Mouse (Mus musculus): ENCODE data around the gene Ccp110.

The Ccp110 gene

DNA sequence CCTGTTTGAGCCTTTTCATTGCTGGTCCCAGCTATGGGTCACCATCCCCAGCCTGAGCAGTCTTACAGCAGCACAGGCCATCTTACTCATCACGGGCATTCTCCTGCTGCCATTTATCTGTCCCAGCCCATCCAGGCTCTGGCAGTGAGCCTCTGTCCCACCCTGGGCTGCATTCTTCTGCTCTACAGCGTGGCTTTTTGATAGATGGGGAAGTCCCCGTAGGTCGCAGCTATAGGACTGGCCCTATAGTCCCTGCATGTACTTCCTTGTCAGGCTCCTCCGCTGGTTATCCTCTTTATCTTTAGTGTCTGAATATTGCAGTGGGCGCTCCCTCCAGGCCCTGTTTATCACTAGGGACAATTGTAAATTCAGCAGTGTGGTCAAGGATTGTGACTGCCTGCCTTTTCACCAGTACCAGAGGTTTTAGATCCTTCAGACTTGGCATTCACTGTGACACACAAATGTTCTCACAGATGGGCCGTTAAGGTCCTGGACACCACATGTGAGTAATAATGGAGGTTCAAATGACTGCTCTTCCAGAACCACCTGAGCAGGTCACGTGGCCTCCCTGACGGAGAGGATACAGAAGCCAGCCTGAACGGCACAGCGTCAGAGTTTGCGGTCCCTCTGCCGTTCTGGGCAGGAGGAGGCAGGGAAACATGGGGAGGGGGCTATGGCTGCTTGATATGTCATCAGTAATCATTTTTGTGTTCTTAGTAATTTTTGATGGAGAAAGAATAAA is 16.7 kb downstream of the Ccp110 start:
- no peak for DNase-seq

DNA sequence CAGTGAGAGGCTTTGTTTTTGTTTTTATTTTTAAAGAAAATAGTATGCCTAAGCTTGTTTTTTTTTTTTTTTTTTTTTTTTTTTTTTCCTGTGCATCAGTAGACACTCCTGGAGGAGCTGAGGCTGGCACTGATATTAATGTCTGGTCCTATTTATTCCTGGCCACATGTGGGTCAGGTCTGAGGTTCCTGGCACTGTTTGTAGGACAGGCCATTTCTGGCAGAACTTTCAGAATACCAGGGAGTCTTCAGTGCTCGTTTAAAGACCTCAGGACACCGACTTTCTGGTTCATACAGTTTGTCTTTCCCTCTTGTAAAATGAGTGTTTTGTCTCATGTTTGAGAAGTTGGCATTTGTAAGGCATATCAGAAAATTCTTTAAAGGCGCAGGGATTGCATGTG is 19.4 kb downstream of the Ccp110 start:
- no peak for DNase-seq

DNA sequence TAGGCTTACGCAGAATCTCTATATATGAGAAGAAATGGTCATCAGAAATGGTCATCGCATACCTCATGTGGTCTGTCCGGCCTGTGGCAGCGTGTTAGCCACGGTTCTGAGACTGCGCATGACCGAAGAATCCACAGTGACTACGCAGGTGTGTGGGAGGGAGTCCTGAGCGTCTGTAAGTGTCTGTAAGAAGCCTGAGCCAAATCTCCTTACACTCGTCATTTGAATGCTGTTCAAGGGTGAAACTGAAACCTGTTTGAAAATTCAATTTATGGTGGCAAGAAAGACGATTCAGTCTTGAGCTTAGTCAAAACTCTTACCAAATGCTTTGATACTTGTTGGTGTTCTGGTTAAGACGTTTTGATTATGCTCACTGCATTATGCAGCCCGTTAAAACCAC is 20.9 kb downstream of the Ccp110 start:
- no peak for DNase-seq

DNA sequence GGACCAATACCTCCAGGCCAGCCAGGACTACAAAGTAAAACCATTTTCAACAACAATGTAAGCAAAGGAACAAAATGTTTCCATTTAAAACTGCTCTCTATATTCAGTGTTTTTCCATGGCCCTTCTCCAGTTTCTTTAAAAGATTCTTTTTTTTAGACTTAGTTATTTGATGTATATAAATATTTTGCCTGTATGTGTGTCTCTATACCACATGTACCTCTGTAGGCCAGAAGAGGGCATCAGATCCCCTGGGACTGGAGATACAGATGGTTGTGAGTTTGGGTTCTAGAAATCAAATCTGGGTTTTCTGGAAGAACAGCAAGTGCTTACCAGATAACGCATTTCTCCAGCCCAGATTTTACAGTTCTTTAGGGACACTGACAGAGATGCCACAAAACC is 26.4 kb downstream of the Ccp110 start:
- DNase-seq = no peak

DNA sequence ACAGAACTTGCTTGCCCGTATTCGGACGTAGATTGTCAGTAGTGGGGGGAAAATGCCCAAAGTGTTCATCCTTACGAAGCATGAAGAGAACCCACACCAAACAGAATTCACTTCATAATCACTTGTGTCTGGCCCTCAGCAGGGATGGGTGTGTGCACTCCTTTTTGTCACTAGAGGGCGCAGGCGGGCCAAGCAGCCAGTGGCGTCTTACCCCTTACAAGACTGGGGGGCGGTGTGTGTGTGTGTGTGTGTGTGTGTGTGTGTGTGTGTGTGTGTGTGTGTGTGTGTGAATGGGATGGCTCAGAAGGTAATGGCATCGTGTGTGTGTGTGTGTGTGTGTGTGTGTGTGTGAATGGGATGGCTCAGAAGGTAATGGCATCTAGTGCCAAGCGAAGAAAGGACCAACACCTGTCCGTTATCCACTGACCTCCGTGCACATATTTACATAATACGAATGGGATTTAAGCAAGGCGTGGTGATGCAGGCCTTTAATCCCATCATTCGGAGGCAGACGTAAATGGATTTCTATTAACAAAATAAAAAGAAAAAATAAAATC is 27.7 kb downstream of the Ccp110 start, which contains the start of gene Vps35l:
TSS of gene Vps35l (plus strand) at position 252 of the 557 bp plus-strand sequence.
- DNase-seq = peak; percentile 84

DNA sequence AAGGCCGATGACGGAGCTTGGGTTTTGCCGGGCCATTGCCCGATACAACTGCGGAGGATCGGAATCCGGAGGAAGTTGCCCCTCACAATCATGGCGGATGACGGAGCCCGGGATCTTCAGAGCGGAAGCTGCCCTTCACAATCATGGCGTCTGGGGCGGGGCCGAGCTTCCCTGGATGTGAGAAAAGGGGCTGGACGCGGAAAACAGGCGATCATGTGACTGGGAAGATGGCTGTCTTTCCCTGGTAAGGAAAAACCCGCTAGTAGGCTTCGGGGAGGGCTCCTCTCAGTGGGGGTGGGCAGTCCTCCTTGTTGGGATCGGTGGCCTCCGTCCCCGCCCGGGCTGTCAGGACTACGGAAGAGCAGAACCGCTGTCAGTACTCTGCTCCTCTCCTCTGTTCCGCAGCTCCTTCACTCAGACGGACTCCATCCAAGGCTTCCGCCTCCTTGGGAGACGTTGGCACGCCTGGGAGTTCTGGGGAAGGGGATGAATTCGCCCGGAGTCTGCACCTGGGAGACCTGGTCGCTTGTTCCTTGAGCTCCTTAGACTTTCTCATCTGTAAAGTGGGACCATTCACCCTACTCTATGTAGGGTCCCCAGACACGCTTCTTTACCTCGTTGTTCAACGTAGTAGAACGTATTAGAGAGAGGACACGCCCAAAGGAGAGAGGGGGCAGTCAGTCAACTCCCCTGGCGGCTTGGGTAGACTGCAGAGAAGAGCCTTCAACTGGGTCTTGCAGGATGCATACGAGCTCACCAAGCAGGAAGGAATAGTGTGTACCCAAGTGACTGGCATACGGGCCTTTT is 28.4 kb downstream of the Ccp110 start:
- DNase-seq = peak; percentile 99

DNA sequence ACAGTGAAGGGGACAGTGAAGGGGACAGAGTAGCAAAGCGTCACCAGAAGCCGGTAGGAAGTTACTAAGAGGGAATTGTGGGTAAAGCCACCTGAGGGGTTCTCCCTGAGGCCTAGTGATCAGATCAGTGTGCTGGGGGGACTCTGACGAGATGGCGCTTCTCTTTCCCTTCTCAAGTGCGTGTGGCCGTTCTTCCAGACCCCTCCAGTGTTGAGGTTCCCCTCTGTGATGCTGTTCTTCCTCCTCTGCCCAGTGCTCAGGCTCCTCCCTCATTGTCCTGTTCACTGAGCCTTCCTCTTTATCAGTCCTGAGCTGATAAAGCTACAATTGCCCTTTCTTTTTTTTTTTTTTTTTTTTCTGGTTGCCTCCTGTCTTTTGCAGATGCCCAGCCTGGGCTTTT is 29.9 kb downstream of the Ccp110 start:
- DNase-seq = no peak

DNA sequence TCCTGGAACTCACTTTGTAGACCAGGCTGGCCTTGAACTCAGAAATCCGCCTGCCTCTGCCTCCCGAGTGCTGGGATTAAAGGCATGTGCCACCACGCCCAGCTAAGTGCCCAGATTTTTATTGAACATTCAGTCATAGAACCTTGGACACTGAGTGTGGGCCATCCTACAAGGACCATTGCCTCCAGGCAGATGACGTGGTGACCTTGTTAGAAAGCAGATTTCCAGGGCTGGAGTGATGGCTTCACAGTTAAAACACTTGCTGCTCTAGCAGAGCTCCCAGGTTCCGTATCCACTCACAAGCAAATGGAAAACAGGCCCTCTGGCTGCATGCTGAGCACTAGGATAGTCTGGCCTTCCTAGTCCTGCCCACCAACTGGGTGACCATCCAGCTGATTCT is 32.4 kb downstream of the Ccp110 start:
- no peak for DNase-seq

DNA sequence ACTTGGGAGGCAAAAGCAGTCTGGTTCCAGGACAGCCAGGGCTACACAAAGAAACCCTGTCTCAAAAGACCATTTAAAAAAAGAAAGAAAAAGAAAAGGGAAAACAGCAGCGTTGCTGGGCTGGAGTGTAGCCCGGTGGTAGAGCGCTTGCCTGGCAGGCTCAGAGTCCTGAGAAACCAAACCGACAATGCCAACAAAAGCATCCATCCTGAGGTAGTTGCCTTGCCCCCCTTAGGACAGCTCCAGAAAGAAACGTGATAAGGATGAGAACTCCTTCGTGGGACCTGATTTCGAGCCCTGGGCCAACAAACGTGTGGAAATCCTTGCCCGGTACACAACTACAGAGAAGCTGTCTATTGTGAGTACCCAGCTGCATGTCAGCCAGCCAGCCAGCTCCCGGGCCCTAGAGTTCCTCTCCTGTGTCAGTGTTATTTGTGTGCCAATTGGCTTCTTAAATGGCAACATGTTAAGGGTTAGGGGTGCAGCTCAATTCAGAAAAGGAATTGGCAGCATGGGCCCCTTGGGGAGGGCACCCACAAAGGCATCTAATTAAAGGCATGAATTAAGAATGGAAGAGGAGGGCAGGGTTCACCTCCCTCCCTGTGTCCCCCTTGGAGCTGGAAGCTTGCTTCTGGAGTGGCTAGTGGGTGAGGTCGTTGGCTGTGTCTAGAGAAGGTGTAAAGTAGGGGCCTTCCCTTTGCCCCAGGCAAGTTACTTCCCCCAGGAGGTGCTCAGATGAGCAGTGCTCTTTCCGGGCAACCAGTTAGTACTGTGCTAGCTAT is 35.7 kb downstream of the Ccp110 start:
- DNase-seq = no peak

DNA sequence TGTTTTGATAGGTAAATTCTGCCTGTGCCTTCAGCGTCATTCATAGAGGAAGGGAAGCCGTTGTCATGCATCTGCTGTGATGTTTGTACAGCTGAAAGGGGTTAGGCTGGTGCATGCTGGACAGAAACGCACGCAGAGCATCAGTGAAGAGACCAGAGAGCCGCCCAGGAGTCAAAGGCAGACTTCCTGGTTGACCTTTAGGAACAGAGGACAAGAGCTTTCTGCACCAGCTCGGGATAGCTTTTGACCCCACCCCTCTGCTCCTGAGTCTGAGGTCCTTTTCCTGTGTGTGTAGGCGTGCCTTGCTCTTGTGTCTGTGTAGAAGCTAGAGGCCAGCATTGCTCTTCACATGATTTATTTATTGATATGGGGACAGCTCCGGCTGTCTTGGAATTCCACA is 37.4 kb downstream of the Ccp110 start:
- no peak for DNase-seq

DNA sequence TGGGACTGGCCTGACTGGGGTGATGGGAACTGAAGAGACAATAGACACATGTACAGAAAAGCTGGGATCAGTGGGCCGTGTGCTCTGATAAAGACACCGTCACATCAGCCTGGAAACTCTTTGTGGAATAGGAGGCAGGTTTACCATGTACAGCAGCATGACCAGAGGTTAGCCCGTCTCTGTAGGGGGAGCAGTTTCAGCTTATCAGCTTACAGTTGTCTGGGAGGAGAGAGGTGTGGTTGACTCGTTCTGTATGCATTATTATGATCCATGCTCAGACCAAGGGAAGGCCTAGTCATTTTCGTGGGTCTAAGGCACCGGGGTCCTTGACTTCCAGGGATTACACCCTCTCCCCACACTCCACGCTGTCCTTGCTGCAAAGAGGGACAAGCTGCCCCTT is 39.3 kb downstream of the Ccp110 start:
- no peak for DNase-seq

DNA sequence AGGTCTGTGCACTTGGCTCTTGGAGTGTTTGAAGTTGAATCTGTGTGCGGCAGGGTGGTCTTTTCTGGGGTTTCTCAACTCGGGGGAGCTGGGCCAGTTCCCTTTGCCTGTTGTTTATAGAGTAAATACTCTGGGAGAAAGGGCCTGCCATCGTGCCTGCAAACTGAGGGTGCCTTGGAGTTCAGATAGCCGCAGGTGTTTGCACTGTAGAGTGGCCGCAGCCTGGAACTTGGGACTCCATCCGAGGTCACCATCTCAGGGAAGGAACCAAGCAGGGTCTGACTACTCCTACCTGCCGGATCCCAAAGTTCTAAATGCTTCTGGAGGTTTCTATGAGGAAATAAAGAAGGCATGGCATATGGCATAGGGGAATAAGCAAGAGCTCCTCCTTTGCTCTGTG is 43.4 kb downstream of the Ccp110 start:
- DNase-seq = no peak

DNA sequence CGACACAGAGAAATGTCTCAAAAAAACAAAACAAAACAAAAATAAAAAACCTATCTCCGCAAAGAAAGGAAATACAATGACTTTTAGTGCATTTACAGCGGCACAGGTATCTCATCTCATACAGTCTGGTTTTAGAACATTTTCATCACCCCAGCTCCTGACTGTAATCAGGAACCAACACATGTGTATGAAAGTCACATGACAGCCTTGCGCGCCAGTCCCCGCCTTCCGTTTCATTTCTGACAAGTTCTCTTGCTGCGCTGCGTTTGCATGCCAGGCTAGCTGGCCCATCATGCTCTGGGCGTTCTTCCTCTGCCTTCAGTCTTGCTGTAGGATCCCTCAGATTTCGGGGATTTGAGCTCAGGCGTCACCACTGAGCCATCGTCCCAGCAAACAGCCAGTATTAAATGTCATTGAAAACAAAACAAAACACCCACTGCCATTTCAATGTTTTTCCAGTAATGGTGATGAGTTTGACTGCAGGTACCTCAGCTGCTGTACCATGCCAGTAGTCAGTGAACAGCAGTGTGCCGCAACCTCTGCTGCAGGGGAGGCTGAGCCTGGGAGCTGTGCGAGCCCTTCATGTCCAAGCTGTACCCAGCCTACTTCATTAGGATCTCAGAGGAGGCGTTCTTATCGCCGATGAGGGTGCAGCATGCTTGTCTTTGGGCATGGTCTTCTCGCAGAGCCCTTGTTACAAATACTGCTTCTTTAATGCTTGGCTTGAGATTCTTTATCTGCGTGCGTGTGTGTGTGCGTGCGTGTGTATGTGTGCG is 44.3 kb downstream of the Ccp110 start:
- DNase-seq = no peak

DNA sequence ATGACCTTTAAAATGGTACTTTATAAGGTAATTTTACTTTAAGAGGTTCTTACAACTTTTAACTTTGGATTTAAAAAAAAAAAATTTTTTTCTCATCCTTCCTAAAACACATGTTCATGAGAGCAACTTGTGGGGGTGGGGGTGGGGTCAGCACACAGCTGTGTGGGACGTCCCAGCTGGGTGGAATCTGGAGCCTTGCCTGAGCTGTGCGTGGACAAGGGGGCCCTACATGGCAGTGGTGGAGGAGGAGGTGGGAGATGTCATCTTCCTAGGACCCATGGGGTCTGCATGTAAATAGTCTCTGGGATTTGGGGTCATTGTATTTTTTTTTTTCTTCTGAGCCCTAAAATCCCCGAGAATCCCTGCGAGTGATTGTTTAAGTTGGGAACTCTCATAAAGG is 46.0 kb downstream of the Ccp110 start:
- no peak for DNase-seq

DNA sequence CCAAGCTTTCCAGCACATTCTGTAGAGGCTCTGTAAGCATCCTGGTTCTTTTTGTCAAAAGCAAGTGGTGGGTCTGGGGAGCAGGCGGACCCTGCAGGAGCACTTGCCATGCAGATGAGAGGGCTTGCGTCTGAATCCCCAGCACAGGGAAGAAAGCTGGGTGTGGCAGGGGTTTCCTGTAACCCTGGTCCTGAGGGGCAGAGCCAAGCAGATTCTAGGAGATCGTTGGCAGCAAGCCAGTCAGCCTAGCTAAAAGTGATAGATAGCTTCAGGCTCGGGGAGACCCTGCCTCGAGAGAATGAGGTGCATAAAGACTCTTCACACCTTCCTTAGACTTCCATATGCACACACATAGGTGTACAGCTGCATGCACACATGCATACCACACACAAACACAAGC is 47.0 kb downstream of the Ccp110 start:
- DNase-seq = no peak

DNA sequence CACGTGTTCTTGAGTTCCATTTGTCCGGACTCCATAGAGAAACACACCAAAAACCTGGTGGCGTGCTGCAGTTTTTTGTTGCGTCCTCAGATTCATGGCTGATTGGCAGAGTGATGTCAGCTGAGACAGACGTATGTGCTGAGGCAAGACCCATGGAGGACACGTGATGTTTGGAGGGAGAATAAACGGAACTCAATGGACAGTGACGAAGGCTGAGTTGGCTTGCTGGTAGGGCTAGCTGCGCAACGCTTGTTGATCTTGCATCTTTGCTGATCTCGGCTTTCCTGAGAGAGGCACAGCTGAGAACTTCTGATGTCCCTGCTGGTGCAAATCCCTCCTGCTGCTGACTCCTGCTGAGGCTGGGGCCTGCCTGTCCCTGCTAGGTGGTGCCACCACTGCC is 51.6 kb downstream of the Ccp110 start:
- DNase-seq = no peak

DNA sequence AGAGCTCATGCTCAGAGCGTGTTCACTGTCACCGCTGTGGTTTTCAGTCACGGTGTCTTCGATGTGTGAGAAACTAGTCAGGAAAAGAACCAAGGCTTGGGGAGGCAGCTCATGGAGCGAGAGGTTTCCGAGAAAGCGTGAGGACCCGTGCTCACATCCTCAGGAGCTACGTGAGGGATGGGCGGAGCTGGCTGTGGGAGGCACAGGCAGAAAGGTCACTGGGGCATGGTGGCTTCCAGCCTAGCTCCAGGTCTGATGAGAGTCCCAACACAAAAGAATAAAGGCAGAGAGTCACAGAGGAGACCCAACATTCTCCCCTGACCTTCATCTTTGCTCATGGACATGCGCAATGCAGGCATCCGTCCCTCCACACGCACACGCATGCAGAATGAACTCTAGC is 52.4 kb downstream of the Ccp110 start:
- DNase-seq = no peak

DNA sequence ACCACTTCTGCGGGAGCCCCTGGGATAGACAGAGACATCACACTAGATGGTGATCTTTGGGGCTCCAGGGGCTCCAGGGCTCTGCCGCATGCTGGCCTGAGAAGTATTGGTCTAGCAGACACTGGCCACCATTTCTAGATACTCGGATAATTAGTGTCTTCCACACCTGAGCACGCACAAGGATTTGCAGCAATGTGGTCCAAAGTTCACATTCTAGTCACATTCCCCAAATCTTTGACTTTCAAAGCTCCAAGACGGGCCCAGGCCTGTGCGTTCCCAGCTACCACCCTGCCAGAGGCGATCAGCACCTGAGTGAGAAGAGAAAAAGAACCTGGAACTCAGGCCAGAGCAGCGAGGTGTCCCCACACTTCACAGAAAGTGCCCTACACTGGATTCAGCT is 53.3 kb downstream of the Ccp110 start:
- no peak for DNase-seq

DNA sequence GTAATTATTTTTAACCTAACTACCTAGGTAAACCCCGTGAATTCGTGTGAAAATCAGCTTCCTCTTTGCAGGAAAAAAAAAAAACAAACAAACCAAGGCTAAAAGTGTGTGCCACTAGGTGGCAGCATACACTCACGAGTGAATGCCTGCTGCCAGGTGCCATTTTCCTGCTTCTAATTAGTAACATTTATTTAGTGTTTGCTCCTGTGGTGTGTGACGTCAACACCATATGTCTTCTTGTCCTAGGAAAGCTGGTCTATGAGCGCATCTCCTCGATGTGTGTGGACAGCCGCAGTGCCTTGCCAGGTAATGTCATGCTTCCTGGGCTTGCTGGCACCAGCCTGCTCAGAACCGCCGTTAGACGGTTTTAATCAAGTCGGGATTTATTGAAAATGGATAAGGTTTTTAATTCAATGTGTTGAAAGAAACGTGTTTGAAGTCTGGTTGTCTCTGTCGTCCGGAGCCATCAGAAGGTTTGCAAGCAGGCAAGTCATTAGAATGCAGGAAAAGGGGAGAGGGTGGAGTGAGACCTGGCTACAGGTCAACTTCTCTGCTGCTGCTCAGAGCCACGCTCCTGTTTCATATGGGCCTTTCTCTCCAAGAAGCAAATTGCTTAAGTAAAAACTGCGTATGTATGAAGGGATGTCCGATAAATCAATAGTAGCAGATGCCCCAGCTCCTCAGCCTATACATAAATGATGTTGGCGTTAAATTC is 53.9 kb downstream of the Ccp110 start:
- peak; percentile 72 for DNase-seq

DNA sequence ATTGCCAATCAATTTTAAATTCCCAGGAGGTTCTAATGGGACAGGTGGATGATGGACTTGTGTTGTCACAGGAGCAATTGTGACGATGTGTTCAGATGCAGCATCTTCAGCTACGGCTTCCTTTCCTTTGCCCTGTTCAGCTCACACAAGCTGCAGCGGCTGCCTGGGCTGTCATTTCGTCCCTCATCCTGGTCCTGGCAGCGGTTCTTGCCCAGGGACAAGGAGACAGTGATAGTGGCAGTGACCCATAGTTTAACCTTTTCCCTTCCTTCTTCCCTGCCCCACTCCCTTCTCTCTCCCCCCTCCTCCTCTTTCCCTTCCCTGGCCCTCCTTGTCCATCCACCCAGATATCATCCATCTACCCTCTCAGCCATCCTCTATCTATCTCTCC is 54.5 kb downstream of the Ccp110 start:
- no peak for DNase-seq

DNA sequence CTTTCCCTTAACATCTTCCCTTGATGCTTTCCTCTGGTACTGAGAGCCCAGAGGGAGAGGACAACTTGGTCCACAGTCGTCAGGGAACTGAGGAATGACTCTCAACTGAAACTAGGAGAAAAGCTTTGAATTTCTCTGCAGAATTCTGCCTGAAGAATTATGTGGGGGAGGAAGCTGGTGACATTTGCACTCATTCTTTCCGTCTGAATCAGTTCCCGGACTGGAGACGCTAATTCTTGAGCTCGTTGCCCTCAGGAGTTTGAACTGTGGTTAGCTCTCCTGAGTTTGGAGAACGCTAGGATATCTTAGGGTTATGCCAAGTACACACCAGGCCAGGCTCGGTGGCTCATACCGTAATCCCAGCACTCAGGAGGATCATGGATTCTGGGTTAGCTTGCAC is 56.9 kb downstream of the Ccp110 start:
- DNase-seq = no peak

DNA sequence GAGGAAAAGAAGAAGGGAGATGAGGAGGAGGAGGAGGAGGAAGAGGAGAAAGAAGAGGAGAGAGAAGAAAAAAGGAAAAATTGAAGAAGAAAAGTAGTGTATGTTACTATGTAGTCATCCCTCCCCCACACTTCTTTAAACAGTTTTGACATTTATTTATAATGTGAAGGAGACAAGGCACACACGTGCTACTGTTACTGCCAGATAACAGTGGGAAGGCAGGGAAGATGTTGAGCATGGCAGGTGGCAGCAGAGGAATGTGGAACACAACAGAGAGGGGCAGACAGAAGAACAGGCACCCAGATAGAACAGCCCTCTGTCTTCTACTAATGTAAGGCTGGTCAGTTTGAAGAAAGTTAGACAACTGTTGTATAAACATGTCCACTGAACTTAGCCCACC is 57.3 kb downstream of the Ccp110 start:
- DNase-seq = no peak

All from lung, postnatal 14 days (tissue).